Mouse (Mus musculus): ENCODE results near the gene Ehbp1.

DNA sequence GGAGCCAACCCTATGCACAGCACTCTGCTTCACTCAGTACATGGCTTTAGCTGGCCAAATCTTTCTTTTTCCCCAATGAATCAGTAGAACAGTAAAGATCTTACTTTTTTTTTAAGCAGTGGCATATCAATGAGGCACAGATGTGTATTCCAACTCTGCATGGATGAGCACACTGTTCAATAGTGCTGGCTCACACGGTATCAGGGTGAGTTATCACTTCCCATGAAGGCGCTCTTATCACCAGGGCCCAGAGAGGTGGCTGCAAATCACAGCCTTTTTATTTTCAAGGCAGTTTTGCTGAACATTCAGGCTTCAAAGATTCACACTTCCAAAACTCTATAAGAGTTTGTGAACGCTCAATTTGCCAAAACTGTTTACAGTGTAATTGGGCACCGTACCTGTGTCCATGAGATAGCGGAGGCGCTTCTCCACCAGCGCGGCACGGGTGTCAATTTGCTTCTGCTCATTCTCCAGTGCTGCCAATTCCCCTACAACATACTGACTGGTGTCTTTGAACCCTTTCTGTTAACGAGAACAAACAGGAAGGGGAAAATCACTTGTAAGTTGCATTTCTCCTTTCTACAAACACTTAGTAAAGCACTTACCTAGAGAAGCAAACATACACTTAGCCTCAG, 288.9 kb downstream of the Ehbp1 start:
- TF ChIP-seq CTCF (IDR thresholded peaks at IDR 0.05; ENCODE audit: control insufficient read depth, insufficient read depth, insufficient read length), result no peak
- TF ChIP-seq MAX (IDR thresholded peaks at IDR 0.05), result no peak

Measured in C2C12 (cell line).